Mouse (Mus musculus) megakaryocyte-erythroid progenitor cell, adult 5-6 weeks (primary cell): ENCODE measurements around the gene Tmprss9. TPM values are rescaled to one million over a fixed set of nuclear protein-coding genes. Genes with fewer than 3 reads are reported as not detected.

Source experiments
- ATAC-seq: replicated peaks from 2 replicates; pipeline ENCODE4 v1.8.0; 2016; ENCODE audit warnings: mild to moderate bottlenecking, inconsistent platforms; ENCODE audit not compliant: severe bottlenecking, poor library complexity, low FRiP score, low TSS enrichment
- total RNA-seq, 2 experiments: library from RNA; stranded (forward) in 1 of 2; stranded (reverse) in 1 of 2; fragments of 200-1000, 215-1000 nt in 1 of 2; fragments of >200 nt in 1 of 2; fragmentation: Nextera tagmentation in 1 of 2; gene quantifications; 2 replicates each; pipeline ENCODE4 v1.2.3; 2014 to 2017

Gene Tmprss9
- total RNA-seq, 2 experiments from 2014 or later = not detected

DNA sequence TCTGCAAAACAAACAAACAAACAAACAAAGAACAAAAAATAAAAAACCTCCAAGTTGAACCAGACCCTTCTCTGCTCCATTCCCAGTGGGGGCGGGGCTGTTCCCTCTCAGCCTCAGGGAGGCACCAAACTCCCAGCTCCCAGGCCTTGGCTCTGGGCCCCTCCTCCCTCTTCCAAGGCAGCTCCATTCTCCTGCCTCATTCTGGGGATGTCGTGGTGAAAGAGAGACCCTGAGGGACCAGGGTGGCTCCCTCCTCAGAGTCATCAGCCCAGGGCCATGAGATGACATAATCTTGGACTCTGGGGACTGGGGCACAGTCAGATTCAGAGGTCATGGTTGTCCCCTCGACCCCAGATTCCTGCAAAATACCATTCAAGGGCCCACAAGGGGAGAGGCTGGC is 4.9 kb downstream of the Tmprss9 start:
- ATAC-seq = no peak

DNA sequence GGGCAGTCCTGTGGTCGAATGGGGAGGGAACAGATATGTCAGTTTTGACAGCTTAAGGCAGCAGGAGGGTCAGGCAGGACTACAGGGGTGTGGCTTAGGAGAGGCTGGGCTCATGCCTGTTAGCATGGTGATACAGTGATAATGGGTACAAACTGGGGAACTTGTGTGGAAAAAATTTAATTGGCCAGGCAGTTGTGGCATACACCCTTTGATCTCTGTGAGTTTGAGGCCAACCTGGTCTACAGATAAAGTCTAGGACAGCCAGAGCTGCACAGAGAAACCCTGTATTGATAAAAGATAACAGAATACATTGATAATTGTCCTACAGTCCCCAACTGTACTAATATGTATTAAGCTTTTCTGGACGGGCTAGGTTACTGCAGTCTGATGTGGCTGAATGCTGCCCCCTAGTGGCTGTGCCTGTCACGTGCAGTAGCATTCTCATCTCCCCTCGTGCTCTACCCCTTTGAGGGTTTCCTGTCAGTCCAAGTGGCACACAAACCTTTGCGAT is 8.5 kb downstream of the Tmprss9 start:
- ATAC-seq = peak; percentile 81

DNA sequence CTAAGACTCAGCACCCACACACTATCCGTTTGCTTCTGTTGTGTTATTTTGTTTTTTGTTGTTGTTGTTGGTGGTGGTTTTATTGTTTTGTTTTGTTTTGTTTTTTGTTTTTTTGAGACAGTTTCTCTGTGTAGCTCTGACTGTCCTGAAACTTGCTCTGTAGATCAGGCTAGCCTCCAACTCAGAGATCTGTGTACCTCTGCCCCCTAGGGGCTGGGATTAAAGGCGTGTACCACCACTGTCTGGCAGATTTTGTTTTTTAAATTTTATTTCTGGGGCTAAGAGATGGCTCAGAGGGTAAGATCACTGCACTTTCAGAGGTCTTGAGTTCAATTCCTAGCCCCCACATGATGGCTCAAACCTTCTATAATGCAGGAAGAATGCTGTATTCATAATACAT is 9.3 kb downstream of the Tmprss9 start:
- ATAC-seq = no peak

DNA sequence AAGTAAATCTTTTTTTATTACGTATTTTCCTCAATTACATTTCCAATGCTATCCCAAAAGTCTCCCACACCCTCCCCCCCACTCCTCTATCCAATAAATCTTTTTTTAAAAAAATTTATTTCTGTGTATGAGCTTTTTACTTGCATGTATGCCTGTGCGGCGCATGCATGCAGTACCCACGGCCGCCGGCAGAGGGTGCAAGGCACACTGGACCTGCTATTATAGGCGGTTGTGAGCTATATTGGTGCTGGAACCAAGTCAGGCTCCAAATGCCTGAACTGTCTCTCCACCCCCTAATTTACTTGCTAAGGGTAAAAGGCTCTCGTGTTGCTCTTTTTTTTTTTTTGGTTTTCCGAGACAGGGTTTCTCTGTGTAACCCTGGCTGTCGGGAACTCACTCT is 9.7 kb downstream of the Tmprss9 start:
- no peak for ATAC-seq

DNA sequence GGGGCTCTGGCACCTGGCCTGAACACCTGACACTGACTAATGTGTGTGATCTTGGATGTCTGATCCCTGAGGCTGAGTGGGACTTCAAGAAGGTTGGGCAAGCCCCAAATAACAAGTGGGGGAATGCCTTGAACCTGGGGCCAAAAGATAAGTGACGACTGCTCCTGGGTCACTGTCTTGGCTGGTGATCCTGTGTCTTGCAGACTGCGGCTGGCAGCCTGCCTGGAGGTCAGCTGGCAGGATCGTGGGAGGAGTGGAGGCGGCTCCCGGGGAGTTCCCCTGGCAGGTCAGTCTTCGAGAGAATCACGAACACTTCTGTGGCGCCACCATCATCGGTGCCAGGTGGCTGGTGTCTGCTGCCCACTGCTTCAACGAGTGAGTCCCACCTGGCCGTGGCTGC is 15.5 kb downstream of the Tmprss9 start:
- peak; percentile 88 for ATAC-seq

DNA sequence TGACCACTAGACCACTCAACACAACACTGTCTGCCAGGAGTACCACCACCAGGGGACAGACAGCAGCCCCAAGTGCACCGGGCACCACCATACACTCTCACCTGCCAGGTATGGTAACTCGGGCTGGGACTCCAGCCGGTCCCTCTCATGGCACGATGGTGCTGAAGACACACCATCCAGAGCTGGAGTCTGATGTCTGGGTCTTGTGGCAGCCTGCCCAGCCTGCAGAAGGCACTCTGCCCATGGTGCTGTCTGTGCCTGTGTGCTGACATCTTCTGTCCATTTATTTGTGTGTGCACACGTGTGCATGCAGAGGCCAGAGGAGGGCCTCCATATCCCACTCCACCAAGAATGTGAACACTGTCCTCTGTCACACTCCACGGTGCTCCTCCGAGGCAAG is 23.5 kb downstream of the Tmprss9 start:
- peak; percentile 4; the same call in 1 of the 2 replicates for ATAC-seq

DNA sequence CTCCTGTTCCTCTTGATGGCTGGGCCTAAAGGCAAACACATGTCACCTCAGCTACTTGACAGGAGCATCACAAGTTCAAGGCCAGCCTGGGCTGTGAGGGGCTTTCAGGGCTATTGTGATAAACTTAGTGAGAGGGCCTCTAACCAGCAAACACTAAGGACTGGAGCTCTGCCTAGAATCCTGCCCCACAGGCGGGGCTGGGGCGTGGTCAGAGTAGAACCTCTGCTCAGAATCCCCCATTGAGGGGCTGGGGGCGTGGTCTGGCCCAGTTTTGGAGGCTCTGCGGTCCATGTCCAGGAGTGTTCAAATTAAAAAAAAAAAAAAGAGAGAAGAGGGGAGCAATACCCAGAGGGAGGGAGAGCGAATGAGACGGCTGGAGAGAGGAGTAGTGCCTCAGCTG is 24.0 kb downstream of the Tmprss9 start:
- ATAC-seq = no peak

DNA sequence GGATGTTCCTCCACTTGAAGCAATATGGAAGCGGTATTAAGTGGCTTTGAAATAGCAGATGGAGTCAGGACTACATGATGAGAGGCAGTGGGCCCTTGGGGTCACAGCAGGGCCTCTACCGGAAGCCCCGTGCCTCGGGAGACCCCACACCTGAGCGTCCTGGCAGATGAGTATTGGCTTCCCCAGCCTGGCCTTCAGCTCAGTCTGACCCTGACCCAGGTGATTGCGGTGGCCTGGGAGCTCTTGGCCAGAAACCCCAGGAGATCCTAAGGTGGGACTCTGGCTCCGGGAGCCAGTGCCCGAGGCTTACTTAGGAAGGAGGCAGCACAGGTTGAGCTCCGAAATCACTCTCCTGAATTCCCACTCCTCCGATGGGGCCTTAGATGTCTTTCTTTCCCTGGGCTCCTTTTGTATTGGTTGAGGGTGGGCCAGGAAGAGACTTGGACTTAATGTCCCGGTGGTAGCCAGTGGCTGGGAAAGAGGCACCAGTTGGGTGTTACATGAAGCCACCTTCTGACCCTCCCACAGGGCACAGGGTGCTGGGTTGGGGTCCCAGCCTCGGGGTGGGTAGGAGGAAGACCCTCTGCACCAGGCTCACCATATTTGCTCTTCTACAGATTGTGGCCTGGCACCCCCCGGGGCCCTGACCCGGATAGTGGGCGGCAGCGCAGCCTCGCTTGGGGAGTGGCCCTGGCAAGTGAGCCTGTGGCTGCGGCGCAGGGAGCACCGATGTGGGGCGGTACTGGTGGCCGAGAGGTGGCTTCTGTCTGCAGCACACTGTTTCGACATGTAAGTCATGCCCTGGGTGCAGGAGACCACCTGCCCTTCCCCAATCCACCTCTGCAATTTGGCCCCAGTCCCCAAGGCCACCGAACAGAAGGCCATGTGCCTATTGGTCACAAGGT is 25.2 kb downstream of the Tmprss9 start:
- ATAC-seq = no peak

DNA sequence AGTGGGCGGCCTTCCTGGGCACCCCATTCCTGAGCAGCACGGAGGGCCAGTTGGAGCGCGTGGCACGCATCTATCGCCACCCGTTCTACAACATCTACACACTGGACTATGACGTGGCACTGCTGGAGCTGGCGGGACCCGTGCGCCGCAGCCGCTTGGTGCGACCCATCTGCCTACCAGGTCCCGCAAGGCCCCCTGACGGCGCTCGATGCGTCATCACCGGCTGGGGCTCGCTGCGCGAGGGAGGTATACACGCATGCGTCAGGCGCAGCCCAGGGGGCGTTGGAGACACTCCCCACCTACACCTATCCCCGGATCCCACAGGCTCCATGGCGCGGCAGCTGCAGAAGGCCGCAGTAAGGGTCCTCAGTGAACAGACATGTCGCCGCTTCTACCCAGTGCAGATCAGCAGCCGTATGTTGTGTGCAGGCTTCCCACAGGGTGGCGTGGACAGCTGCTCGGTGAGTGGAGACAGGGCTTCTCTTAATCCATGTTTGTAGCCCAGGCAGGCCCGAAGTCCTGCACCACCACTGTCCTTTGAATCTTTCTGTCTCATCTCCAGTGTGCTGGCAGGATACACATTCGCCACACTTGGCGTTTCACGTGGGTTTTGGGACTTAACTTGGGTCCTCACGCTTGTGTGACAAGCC is 26.3 kb downstream of the Tmprss9 start:
- ATAC-seq = no peak

DNA sequence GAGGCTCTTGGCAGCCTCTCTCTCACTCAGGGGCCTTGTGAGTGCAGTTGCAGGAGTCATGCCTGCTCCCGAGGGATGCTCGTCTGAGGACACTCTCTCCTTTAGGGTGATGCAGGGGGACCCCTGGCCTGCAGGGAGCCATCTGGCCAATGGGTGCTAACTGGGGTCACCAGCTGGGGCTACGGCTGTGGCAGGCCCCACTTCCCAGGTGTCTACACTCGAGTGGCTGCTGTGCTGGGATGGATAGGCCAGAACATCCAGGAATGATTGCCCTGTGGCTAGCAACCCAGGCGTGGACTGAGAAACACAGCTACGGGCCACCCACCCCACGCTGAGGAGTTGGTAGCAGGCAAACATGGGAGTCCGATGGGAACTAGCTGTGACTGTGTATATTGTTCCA is 27.4 kb downstream of the Tmprss9 start:
- ATAC-seq = no peak

DNA sequence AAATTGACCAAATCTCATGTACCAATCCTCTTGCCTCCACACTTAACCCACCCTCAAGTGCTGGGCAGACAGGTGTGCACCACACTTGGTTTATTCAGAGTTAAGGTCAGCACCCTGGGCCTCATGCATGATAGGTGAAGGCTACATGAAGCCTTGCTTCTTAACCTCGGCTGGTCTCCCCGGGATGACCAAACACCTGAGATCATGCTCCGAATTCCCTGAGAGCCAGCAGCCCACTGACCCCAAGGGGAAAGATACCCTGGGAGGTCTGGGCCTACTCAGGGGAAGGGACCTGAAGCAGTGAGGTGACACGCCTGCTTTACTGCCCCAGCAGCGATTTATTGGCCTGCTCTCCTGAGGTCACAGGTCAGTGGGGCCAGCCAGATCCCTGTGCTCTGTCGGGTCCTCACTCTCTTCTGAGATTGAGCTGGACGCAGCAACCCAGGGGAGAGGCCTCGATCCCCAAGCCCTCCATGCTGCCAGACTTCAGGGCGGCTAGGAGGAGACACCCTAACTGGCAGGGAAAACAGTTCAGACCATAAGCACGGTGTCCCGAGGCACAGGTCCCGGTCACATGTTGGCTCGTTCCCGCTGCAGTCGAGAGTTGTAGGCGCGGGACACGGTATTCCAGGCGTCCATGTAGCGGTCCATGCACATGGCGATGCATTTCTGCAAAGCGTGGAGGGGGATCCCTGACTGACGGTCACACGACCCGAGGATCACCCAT is 28.1 kb downstream of the Tmprss9 start:
- ATAC-seq = no peak

DNA sequence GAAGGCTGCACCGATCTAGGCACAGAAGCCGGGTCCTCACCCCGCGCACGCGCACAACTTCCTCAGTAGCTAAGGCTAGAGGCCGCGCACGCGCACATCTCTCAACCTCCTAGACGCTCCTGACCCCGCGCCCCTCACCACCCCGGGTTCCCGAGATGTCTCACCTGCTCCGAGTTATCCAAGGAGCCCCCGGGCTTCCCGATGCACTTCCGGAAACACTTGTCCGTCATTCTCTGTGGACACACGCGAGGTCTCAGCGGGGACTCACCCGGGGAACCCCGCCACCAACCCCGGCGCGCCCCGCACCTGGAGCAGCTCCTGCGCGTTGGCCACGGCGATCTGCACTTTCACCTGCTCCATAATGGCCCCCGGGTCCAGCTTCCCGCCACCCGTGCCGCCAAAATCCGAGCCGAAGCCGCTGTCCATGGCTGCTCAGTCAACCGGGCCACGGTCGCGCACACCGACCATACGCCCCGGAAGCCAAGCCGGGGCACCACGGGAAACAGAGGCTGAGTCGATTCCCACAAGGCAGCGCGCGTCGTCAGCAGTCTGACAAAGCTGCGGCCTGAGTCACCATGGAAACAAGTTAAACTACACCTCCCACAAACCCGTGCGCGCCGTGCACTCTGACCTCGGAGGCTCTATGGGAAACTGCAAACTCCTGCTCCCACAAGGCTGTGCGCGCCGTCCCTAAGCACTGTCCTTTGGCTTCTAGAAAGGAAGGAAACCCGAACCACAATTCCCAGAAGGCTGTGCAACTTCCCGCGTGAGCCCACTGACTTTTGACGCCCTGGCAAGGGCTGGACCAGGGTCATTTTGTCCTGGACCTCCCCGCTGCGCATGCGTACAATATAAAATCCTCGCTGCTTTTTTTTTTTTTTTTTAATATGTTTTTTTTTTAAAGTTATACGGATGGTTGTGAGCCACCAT is 28.9 kb downstream of the Tmprss9 start, which contains the start of gene Timm13:
Timm13 (minus strand) TSS at position 652 of the 930 bp plus-strand sequence.
- ATAC-seq = peak; percentile 90

DNA sequence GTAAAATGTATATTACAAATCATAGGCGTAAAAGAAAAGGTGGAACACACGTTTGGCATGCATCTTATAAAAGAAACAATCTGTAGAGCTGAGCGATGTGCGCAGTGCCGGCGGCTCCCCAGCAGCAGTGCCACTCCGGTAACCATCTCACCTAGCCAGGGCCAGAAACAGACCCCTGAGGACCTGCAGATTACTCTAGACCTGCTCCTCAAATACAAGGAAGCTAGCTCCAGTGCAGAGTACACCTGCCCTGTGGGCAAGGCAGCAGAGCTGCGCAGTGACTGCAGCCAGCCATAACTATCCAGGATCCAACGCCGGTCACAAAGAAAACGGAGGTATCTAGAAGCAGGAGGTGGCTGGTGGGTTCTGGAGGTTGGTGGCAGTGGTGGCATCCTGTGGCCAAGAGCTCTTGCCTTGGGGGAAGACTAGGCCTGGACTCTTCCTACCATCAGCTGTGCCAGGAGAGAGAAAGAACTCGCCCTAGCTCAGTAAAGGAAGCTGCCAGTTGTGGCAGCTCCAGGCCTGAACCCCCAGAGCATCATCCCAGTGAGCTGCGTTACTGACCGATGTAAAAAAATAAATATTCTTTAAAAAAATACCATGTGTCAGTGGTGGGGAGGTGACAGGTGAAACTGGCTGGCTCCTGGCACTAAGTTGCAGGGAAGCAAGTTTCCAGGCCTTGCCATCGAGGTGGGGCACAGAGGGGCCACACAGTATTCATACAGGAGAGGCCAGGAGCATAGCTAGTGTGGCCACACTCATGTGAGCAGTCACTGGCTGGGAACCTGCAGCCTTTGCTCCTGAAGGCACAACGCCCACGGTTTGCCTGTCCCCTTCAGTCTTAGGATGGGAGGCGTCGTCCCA is 30.0 kb downstream of the Tmprss9 start:
- no peak for ATAC-seq

DNA sequence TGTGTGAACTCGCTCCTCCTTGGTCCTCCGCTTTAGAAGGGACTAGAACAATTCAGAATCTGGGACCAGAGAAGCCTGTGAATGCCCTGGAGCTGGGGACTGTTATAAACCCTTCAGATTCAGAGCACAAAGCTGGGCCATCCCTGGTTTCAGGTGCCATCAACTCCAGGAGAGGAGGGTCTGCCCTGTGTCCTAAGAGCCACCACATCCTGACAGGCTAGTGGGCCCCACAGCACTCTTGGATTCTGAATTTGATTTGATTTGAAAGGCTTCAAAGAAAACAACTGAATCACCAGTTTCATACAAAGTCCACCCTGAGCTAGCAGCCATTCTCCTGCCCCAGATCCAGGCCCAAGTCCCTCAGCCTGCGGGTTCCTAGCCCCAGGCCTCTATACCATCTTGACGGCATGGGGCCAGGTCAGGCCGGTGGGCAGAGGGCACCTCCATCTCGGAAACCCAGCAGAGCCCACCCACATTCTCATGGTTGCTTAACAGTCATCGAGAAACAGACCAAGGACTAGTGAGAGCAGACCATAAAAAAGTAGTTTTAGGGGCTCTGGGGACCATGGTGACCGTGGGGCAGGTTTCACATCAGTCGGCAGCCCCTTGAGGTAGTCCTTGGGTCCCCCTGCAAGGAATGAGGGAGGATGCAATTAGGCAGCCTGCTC is 30.8 kb downstream of the Tmprss9 start:
- no peak for ATAC-seq

DNA sequence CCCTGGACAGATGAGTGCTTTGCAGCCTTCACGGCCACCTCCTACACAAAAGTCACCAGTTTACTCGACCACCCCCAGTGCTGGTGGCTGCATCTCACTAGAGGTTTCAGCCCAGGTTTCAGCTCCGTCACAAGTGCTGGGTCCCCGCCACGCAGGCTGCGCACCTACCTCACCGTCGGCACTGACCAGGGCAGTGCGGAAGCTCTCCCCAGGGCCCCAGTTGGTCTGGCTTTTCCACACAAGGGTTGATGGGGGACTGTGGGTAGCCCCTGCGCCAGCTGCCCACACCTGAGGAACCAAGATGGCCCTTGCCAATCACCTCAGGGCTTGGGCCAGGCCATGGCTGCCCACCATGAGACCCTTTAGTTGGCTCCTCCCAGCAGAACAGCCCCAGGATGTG is 31.6 kb downstream of the Tmprss9 start:
- ATAC-seq = no peak

DNA sequence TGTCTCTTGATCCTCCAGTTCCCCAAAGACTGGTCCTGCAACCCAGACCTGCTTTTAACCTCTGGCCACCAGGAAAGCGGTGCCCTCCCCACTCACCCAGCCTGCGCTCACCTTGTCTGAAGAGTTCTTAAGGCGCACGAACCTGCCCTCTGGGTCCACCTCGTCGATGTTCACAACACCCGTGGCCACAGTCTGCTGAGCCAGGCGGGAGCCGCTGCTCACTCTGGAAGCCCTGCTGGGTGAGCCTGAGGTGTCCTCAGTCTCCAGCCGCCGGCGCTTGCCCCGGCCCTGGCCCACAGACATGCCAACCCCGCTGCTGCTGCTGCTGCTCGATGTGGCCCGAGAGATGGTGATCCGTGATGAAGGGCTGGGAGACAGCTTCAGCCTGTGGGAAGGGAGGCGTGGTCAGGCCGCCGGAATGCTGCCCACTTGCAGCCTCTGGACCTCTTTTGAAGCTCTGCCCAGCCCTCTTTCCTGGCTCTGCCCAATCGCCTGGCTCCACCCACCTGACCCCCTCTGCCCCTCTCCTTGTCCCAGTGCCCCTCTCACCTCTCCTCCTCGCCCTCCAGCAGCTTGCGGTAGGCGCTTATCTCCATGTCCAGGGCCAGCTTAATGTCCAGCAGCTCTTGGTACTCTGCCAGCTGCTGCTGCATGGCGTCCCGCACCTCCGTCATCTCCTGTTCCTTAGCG is 32.5 kb downstream of the Tmprss9 start:
- ATAC-seq = no peak

DNA sequence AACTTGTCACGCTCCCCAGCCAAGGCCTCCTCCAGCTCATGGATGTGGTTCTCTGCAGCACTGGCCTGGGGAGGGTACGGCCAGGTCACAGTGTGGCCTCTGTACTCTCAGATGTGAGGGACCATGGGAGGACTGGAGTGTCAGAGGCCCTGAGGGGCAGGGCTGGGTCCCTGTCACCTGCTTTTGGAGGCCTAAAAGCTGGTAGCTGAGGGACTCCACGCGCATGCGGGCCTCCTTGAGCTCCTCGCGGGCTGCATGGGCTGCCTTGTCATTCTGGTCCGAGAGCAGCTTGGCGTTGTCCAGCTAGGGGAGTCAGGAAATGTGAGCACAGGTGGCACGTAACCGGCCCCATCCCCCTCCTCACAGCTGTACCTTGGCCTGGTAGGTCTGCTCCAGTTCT is 33.1 kb downstream of the Tmprss9 start:
- ATAC-seq = no peak
